8 mouse cellular contexts compared by ENCODE assay signal in the genomic region with DNA sequence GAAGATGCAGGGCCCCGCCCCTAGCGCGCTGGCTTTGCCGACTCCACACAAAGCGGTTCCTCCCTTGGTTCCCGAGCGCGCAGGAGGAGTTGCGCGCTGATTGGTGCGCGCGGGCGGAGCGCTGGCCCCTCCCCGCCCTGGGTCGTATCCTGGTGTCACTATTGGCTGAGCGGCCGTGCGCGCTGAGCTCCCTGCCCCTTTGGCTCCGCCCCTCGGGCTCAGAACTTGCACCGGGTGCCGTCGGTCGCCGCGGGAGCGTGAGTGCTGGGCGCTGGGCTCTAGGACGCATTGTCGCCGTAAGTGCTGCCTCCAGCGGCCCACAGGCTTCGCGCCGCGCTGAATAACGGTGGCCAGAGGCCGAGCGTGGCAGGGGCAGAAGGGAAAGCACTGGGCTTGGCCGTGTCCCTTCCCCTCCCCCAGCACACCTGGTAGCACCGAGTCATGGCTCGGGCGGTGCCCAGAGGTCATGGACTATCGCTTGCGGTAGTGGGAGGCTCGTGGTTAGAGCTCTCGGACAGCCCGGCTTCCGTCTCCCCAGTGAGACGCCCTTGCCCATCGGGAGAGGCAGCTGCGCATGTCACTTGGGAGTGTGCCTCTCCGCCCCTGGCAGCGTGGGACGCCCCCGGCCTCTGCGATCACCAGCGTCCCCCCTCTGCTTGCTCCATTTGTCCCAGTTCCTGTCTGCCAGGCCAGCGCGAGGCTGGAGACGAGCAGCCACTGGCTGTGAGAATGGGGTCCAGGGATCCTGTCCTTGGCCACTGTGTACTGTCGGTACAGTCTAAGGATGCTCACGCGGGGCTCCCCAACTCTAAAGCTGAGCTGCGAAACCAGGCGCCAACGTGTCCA. TPM values are rescaled to one million over a fixed set of nuclear protein-coding genes. Genes with fewer than 3 reads are reported as not detected.
A peak's percentile ranks its signal among the peaks of the same experiment; 100 is the strongest.
DNase-seq lines count a peak whose midpoint lies in the region; ATAC-seq and TF ChIP-seq lines count a peak whose summit lies in the region.

Lrrc20 (plus strand) TSS at position 208 of the 846 bp plus-strand sequence.

- peaks cover 29% of the 10 kb centered on the region; the same call in 1 of the 2 replicates for H3K4me1 ChIP-seq in G1E (ENCODE audit: insufficient read depth, low read depth, low read length)
- peaks cover 23% of the 10 kb centered on the region for H3K4me1 ChIP-seq in forebrain, embryonic 16.5 days (replicated peaks; ENCODE audit: control insufficient read depth, insufficient read depth, low read length)
- H3K4me1 ChIP-seq in lung, embryonic 14.5 days (ENCODE audit: insufficient read depth), result 0 out of 2 replicates have a peak, but pooled peaks cover 2% of the 10 kb centered on the region
- H3K4me1 ChIP-seq in olfactory bulb, adult 2 months (ENCODE audit: control insufficient read depth, insufficient read depth, low read length), result peaks cover 6% of the 10 kb centered on the region; the same call in 1 of the 2 replicates
- peaks cover 9% of the 10 kb centered on the region for H3K4me1 ChIP-seq in thymus, adult 2 months (replicated peaks; ENCODE audit: control insufficient read depth, insufficient read depth, low read length)

- intact Hi-C loops in heart, postnatal 36 days (cut with DNase I), result no loop called here

- no peaks in the 10 kb centered on the region for H3K27me3 ChIP-seq in G1E (ENCODE audit: insufficient read depth, low read length)
- H3K27me3 ChIP-seq in forebrain, embryonic 16.5 days (replicated peaks; ENCODE audit: control insufficient read depth, insufficient read depth, low read length), result no peaks in the 10 kb centered on the region
- H3K27me3 ChIP-seq in lung, embryonic 14.5 days (ENCODE audit: insufficient read depth, low read length), result no peaks in the 10 kb centered on the region
- H3K27me3 ChIP-seq in thymus, adult 2 months (ENCODE audit: control insufficient read depth, insufficient read depth, low read length), result no peaks in the 10 kb centered on the region

- H3K4me2 ChIP-seq in forebrain, embryonic 16.5 days (ENCODE audit: low read length), result peak within 1 kb of the TSS; percentile 97
- H3K4me2 ChIP-seq in lung, embryonic 14.5 days, result peak within 1 kb of the TSS; percentile 98

- peak; percentile 64 for TF ChIP-seq POLR2A in olfactory bulb, adult 2 months (IDR thresholded peaks at IDR 0.05; ENCODE audit: insufficient read depth, low read depth, low read length)
- TF ChIP-seq POLR2A in thymus, adult 2 months (IDR thresholded peaks at IDR 0.05; ENCODE audit: control insufficient read depth, extremely low read depth, insufficient read depth, low read length, poor library complexity), result no peak

- 0% methylated on average over 70 of the region's 70 CpGs for WGBS in forebrain, embryonic 16.5 days
- WGBS in lung, embryonic 14.5 days, result under 1% methylated on average over 67 of the region's 70 CpGs
- under 1% methylated on average over 70 of the region's 70 CpGs for WGBS in olfactory bulb, adult 2 months
- under 1% methylated on average over 70 of the region's 70 CpGs for WGBS in thymus, adult 2 months

- peak within 1 kb of the TSS; percentile 86 for H3K4me3 ChIP-seq in G1E (ENCODE audit: low read depth, low read length)
- H3K4me3 ChIP-seq in forebrain, embryonic 16.5 days (replicated peaks; ENCODE audit: low read length), result peak within 1 kb of the TSS; percentile 86
- H3K4me3 ChIP-seq in layer of hippocampus, adult 2 months, result peak within 1 kb of the TSS; percentile 99
- H3K4me3 ChIP-seq in lung, embryonic 14.5 days (ENCODE audit: low read depth, low read length), result peak within 1 kb of the TSS; percentile 68
- H3K4me3 ChIP-seq in olfactory bulb, adult 2 months (ENCODE audit: insufficient read depth, low read depth, low read length), result peak within 1 kb of the TSS; percentile 79
- peak within 1 kb of the TSS; percentile 82 for H3K4me3 ChIP-seq in thymus, adult 2 months (ENCODE audit: control insufficient read depth, insufficient read depth, low read length)

- H3K9ac ChIP-seq in forebrain, embryonic 16.5 days (replicated peaks; ENCODE audit: low read depth, low read length), result peak within 1 kb of the TSS; percentile 87
- peak within 1 kb of the TSS; percentile 54 for H3K9ac ChIP-seq in lung, embryonic 14.5 days

- no peak for TF ChIP-seq CTCF in G1E (IDR thresholded peaks at IDR 0.05; ENCODE audit: low read depth, low read length)
- TF ChIP-seq CTCF in layer of hippocampus, adult 2 months (conservative IDR thresholded peaks at IDR 0.05), result no peak; the same call in 1 of the 2 replicates
- TF ChIP-seq CTCF in lung, embryonic 14.5 days (IDR thresholded peaks at IDR 0.05; ENCODE audit: low read depth), result no peak
- TF ChIP-seq CTCF in olfactory bulb, adult 2 months (IDR thresholded peaks at IDR 0.05; ENCODE audit: insufficient read depth, low read depth, low read length), result no peak
- TF ChIP-seq CTCF in thymus, adult 2 months (IDR thresholded peaks at IDR 0.05; ENCODE audit: borderline replicate concordance, control insufficient read depth, extremely low read depth, insufficient read depth, low read length, poor library complexity), result peak; percentile 72; the same call in 1 of the 2 replicates

- peaks cover 21% of the 10 kb centered on the region for H3K36me3 ChIP-seq in G1E (replicated peaks)
- no peaks in the 10 kb centered on the region for H3K36me3 ChIP-seq in forebrain, embryonic 16.5 days (ENCODE audit: control insufficient read depth, insufficient read depth)
- no peaks in the 10 kb centered on the region for H3K36me3 ChIP-seq in lung, embryonic 14.5 days (ENCODE audit: insufficient read depth)
- H3K36me3 ChIP-seq in thymus, adult 2 months (ENCODE audit: control insufficient read depth, insufficient read depth, low read length), result no peaks in the 10 kb centered on the region

- DNase-seq in G1E (ENCODE audit: low spot score), result peak; percentile 86
- DNase-seq in cerebellum, adult 18-20 months, result peak; percentile 96 to 97
- peak; percentile 90 to 91 for DNase-seq in heart, postnatal 36 days
- DNase-seq in layer of hippocampus, adult 2 months (ENCODE audit: low spot score in 2 of 2), result peak; percentile 92 to 95
- DNase-seq in lung, embryonic 14.5 days, result peak; percentile 98
- peak; percentile 94 for DNase-seq in thymus, adult 2 months

- ATAC-seq in G1E (ENCODE audit: extremely low read depth, insufficient number of reproducible peaks, low FRiP score, poor library complexity, severe bottlenecking), result peak; percentile 92
- peak; percentile 99 for ATAC-seq in forebrain, embryonic 16.5 days
- ATAC-seq in lung, embryonic 14.5 days (ENCODE audit: insufficient read depth), result peak; percentile 98

- no peaks in the 10 kb centered on the region for H3K9me3 ChIP-seq in G1E (replicated peaks)
- H3K9me3 ChIP-seq in forebrain, embryonic 16.5 days (ENCODE audit: control insufficient read depth, low read length), result no peaks in the 10 kb centered on the region
- H3K9me3 ChIP-seq in lung, embryonic 14.5 days (ENCODE audit: low read depth, low read length), result no peaks in the 10 kb centered on the region

- peak within 1 kb of the TSS; percentile 81 for H3K27ac ChIP-seq in forebrain, embryonic 16.5 days (ENCODE audit: low read length)
- H3K27ac ChIP-seq in layer of hippocampus, adult 2 months, result peak within 1 kb of the TSS; percentile 97
- H3K27ac ChIP-seq in lung, embryonic 14.5 days (ENCODE audit: low read depth), result peak within 1 kb of the TSS; percentile 83
- peak within 1 kb of the TSS; percentile 63 for H3K27ac ChIP-seq in olfactory bulb, adult 2 months (ENCODE audit: insufficient read depth, low read depth, low read length)
- H3K27ac ChIP-seq in thymus, adult 2 months (ENCODE audit: control insufficient read depth, insufficient read depth, low read length), result no peak within 1 kb of the TSS

RNA-seq across cellular contexts. Expression of gene Lrrc20, which starts in this region (rescaled TPM):
- total RNA-seq in G1E (2014; fragmentation: Nextera tagmentation) (7.4 and 7.7 TPM in 2 replicates), G1E (2017) (4.2 TPM in 2 replicates)
- polyA plus RNA-seq in G1E (2012), result 8.4 and 11.1 TPM in 2 replicates
- 25.7 and 28.1 TPM in 2 replicates for polyA plus RNA-seq in forebrain, embryonic 16.5 days (2015; fragmentation: Nextera tagmentation; extraction: Ambion mirVana)
- total RNA-seq in heart, postnatal 36 days (2021), result 10 to 100 TPM; 29.5 to 31.6 TPM
- total RNA-seq in layer of hippocampus, adult 2 months (2021), result 10 to 100 TPM; 21.4 to 24.4 TPM
- 8.5 and 9.8 TPM in 2 replicates for polyA plus RNA-seq in lung, embryonic 14.5 days (2014; fragmentation: Nextera tagmentation; extraction: Ambion mirVana)
- polyA plus RNA-seq in olfactory bulb, adult 2 months (2012; ENCODE audit: insufficient read depth, insufficient read length, low replicate concordance, missing spikeins), result not detected in 2 replicates
- 9.8 and 10.9 TPM in 2 replicates for polyA plus RNA-seq in thymus, adult 2 months (2012; rRNA removed)
